ENCODE assay signal across 16 mouse cellular contexts in the genomic region with DNA sequence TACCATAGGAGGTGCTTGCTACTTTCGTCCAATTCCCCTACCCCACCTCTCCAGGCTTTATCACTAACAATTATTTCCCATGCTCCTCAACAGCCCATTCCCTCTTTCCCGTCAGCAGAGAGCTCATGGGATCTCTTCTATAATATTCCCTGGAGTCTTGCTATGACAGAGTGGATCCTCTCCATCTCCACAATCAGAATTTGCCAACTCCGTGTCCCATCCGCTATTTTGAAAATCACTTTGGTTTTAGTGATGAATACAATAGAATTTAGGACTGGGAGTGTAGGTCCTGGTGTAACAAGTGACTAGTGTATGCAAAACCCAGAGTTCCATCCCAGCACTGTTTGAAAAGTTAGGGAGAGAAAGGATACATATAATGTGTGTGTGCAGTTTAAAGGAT.
"Had no signal": no experiment of that assay in that cellular context is flagged by ENCODE, and none has a peak within 500 bp of the region (broad histone marks: within the 10 kb centered on the region; RNA-seq: fewer than 3 reads in every experiment).

No protein-coding gene starts in this region.

- H3K9me3 ChIP-seq: neural tube, embryonic 13.5 days; neural tube, embryonic 15.5 days; stomach, embryonic 15.5 days had no signal

- H3K4me3 ChIP-seq: neural tube, embryonic 13.5 days; neural tube, embryonic 15.5 days; stomach, embryonic 15.5 days had no signal

- H3K27me3 ChIP-seq: neural tube, embryonic 13.5 days; neural tube, embryonic 15.5 days; stomach, embryonic 15.5 days had no signal

- H3K9ac ChIP-seq: neural tube, embryonic 13.5 days; neural tube, embryonic 15.5 days; stomach, embryonic 15.5 days had no signal

- H3K4me1 ChIP-seq: neural tube, embryonic 13.5 days; neural tube, embryonic 15.5 days; stomach, embryonic 15.5 days had no signal

- DNase-seq: retina, postnatal 1 day; right cerebral cortex, adult 18-20 months; right cerebral cortex, postnatal 14 days; right cerebral cortex, postnatal 25 days; right cerebral cortex, postnatal 4 days; spleen, adult 18-20 months; thymus, adult 18-20 months; thymus, adult 2 months; thymus, postnatal 14 days; thymus, postnatal 25 days; thymus, postnatal 36 days; thymus, postnatal 4 days had no signal

- H3K4me2 ChIP-seq: neural tube, embryonic 13.5 days; neural tube, embryonic 15.5 days; stomach, embryonic 15.5 days had no signal

- H3K27ac ChIP-seq: neural tube, embryonic 13.5 days; neural tube, embryonic 15.5 days; stomach, embryonic 15.5 days; stomach, postnatal 0 days had no signal
